Mouse (Mus musculus) forebrain, embryonic 11.5 days (tissue): ENCODE results near the gene Sptssa. TPM values are rescaled to one million over a fixed set of nuclear protein-coding genes. Genes with fewer than 3 reads are reported as not detected.

Source experiments
- ATAC-seq: fragments of 200-750 bp; cut with Nextera tagmentation; replicated peaks from 2 replicates; pipeline ENCODE4 v1.8.0; 2017; ENCODE audit warnings: moderate TSS enrichment; ENCODE audit not compliant: low FRiP score
- DNase-seq: peaks from one replicate; pipeline ENCODE4 v3.0.0-alpha.2; 2017; ENCODE audit warnings: low spot score
- H3K27ac ChIP-seq: fragments of 300-500 bp; sonication (generic); 2 replicates; pipeline ENCODE4 v1.5.1; 2014; ENCODE audit warnings: low read depth, low read length
- H3K27me3 ChIP-seq: fragments of 300-500 bp; sonication (generic); 2 replicates; pipeline ENCODE4 v1.6.1; 2014; ENCODE audit warnings: mild to moderate bottlenecking, low read length, mixed read lengths; ENCODE audit not compliant: control insufficient read depth, insufficient read depth
- H3K36me3 ChIP-seq: fragments of 300-500 bp; sonication (generic); 2 replicates; pipeline ENCODE4 v1.6.1; 2014; ENCODE audit warnings: mild to moderate bottlenecking, low read length, moderate library complexity, mixed read lengths; ENCODE audit not compliant: control insufficient read depth, insufficient read depth
- H3K4me1 ChIP-seq: fragments of 300-500 bp; sonication (generic); replicated peaks from 2 replicates; pipeline ENCODE4 v1.6.1; 2014; ENCODE audit warnings: low read length, mixed read lengths; ENCODE audit not compliant: control insufficient read depth, insufficient read depth
- H3K4me2 ChIP-seq: fragments of 300-500 bp; sonication (generic); 2 replicates; pipeline ENCODE4 v1.6.1; 2014; ENCODE audit warnings: low read depth, mild to moderate bottlenecking, low read length, moderate library complexity, mixed read lengths; ENCODE audit not compliant: severe bottlenecking
- H3K4me3 ChIP-seq: fragments of 300-500 bp; sonication (generic); 2 replicates; pipeline ENCODE4 v1.5.1; 2014; ENCODE audit warnings: low read depth, low read length
- H3K9ac ChIP-seq: fragments of 300-500 bp; sonication (generic); 2 replicates; pipeline ENCODE4 v1.6.1; 2014; ENCODE audit warnings: low read length
- H3K9me3 ChIP-seq: fragments of 300-500 bp; sonication (generic); 2 replicates; pipeline ENCODE4 v1.6.1; 2016; ENCODE audit warnings: low read length, mixed read lengths; ENCODE audit not compliant: control insufficient read depth
- WGBS: fragments of 180-500 bp; shearing (Covaris S2); extraction: QIAGEN DNeasy Blood & Tissue Kit; methylation state at CpG from one replicate; pipeline ENCODE4 v1.1.7; 2014; 5-methylcytosine and 5-hydroxymethylcytosine counted together
- polyA plus RNA-seq: library from polyadenylated mRNA; unstranded; fragments of >200 nt; fragmentation: Nextera tagmentation; extraction: Ambion mirVana; gene quantifications from 2 replicates; pipeline ENCODE4 v1.2.1, GENCODE M21; 2014

Sptssa gene
- polyA plus RNA-seq, 1 experiment from 2014 or later: 179 TPM

GRCm38 (mm10) chr12:54658425-54659092 is 2.2 kb upstream of the Sptssa start:
- H3K9ac ChIP-seq: no peak overlapping the region
- H3K4me2 ChIP-seq: no peak overlapping the region
- DNase-seq (no peak), ATAC-seq (no peak)
- H3K4me3 ChIP-seq: no peak overlapping the region
- no peaks in the 10 kb centered on the region for H3K9me3 ChIP-seq
- H3K36me3 ChIP-seq: no peaks in the 10 kb centered on the region
- H3K27me3 ChIP-seq: no peaks in the 10 kb centered on the region
- peaks cover 3% of the 10 kb centered on the region; the same call in 1 of the 2 replicates for H3K4me1 ChIP-seq
- WGBS: 70% methylated on average over 7 of the region's 7 CpGs
- H3K27ac ChIP-seq: no peak overlapping the region

- WGBS: 89% methylated on average over 5 of the region's 5 CpGs
- H3K9ac ChIP-seq: no peak overlapping the region
- no peaks in the 10 kb centered on the region for H3K36me3 ChIP-seq
- no peak overlapping the region for H3K27ac ChIP-seq
- no peaks in the 10 kb centered on the region for H3K9me3 ChIP-seq
- peaks cover 3% of the 10 kb centered on the region; the same call in 1 of the 2 replicates for H3K4me1 ChIP-seq
- ATAC-seq (no peak), DNase-seq (no peak)
- no peak overlapping the region for H3K4me2 ChIP-seq
- H3K4me3 ChIP-seq: no peak overlapping the region
- H3K27me3 ChIP-seq: no peaks in the 10 kb centered on the region
These were observed 1.6 kb upstream of the Sptssa start for GRCm38 (mm10) chr12:54657951-54658350.

- WGBS: 59% methylated on average over 2 of the region's 2 CpGs
- no peak overlapping the region for H3K4me2 ChIP-seq
- no peaks in the 10 kb centered on the region for H3K36me3 ChIP-seq
- no peak overlapping the region for H3K4me3 ChIP-seq
- no peak for ATAC-seq
- no peak overlapping the region for H3K27ac ChIP-seq
- peaks cover 3% of the 10 kb centered on the region; the same call in 1 of the 2 replicates for H3K4me1 ChIP-seq
- H3K9ac ChIP-seq: no peak overlapping the region
- no peak for DNase-seq
- no peaks in the 10 kb centered on the region for H3K9me3 ChIP-seq
- no peaks in the 10 kb centered on the region for H3K27me3 ChIP-seq
These were observed 853 bp upstream of the Sptssa start for GRCm38 (mm10) chr12:54657226-54657625.

- Histone ChIP-seq H3K27ac (peak overlapping the region; percentile 70), H3K9ac (peak overlapping the region; percentile 77), H3K27me3 (no peaks in the 10 kb centered on the region), H3K4me3 (peak overlapping the region; percentile 64), H3K4me2 (peak overlapping the region; percentile 81), H3K4me1 (peaks cover 3% of the 10 kb centered on the region; the same call in 1 of the 2 replicates), H3K36me3 (no peaks in the 10 kb centered on the region), H3K9me3 (no peaks in the 10 kb centered on the region)
- ATAC-seq (peak; percentile 64), DNase-seq (no peak)
- under 1% methylated on average over 22 of the region's 22 CpGs for WGBS
These were observed 356 bp downstream of the Sptssa start for GRCm38 (mm10) chr12:54656039-54656395.

GRCm38 (mm10) chr12:54655292-54656038 is 908 bp downstream of the Sptssa start:
- H3K9me3 ChIP-seq: no peaks in the 10 kb centered on the region
- peaks cover 3% of the 10 kb centered on the region; the same call in 1 of the 2 replicates for H3K4me1 ChIP-seq
- ATAC-seq (no peak), DNase-seq (no peak)
- WGBS: 31% methylated on average over 16 of the region's 16 CpGs
- H3K27ac ChIP-seq: no peak overlapping the region
- no peaks in the 10 kb centered on the region for H3K27me3 ChIP-seq
- peak overlapping the region; percentile 81 for H3K4me2 ChIP-seq
- peak overlapping the region; percentile 77 for H3K9ac ChIP-seq
- peak overlapping the region; percentile 64 for H3K4me3 ChIP-seq
- H3K36me3 ChIP-seq: no peaks in the 10 kb centered on the region

GRCm38 (mm10) chr12:54654741-54655140 is 1.6 kb downstream of the Sptssa start:
- no peak overlapping the region for H3K27ac ChIP-seq
- no peaks in the 10 kb centered on the region for H3K27me3 ChIP-seq
- H3K9ac ChIP-seq: no peak overlapping the region
- ATAC-seq: no peak
- DNase-seq: no peak
- H3K4me1 ChIP-seq: peaks cover 3% of the 10 kb centered on the region; the same call in 1 of the 2 replicates
- no peaks in the 10 kb centered on the region for H3K36me3 ChIP-seq
- H3K9me3 ChIP-seq: no peaks in the 10 kb centered on the region
- peak overlapping the region; percentile 64; the same call in 1 of the 2 replicates for H3K4me3 ChIP-seq
- peak overlapping the region; percentile 81; the same call in 1 of the 2 replicates for H3K4me2 ChIP-seq
- WGBS: 96% methylated on average over 1 of the region's 1 CpGs

GRCm38 (mm10) chr12:54654141-54654540 is 2.2 kb downstream of the Sptssa start:
- Histone ChIP-seq H3K4me1 (peaks cover 3% of the 10 kb centered on the region; the same call in 1 of the 2 replicates), H3K4me2 (peak overlapping the region; percentile 81; the same call in 1 of the 2 replicates), H3K9me3 (no peaks in the 10 kb centered on the region), H3K36me3 (no peaks in the 10 kb centered on the region), H3K9ac (no peak overlapping the region), H3K4me3 (no peak overlapping the region), H3K27me3 (no peaks in the 10 kb centered on the region), H3K27ac (no peak overlapping the region)
- 92% methylated on average over 4 of the region's 4 CpGs for WGBS
- no peak for DNase-seq
- ATAC-seq: no peak

- no peaks in the 10 kb centered on the region for H3K9me3 ChIP-seq
- H3K27me3 ChIP-seq: no peaks in the 10 kb centered on the region
- DNase-seq (no peak), ATAC-seq (no peak)
- no peak overlapping the region for H3K4me3 ChIP-seq
- no peak overlapping the region for H3K4me2 ChIP-seq
- no peak overlapping the region for H3K27ac ChIP-seq
- H3K9ac ChIP-seq: no peak overlapping the region
- peaks cover 3% of the 10 kb centered on the region; the same call in 1 of the 2 replicates for H3K4me1 ChIP-seq
- H3K36me3 ChIP-seq: no peaks in the 10 kb centered on the region
- 90% methylated on average over 12 of the region's 12 CpGs for WGBS
These were observed 4.0 kb downstream of the Sptssa start for GRCm38 (mm10) chr12:54652346-54652745.
